Mouse (Mus musculus) monocyte, adult 5-6 weeks (primary cell): ENCODE results near the gene Carns1. TPM values are rescaled to one million over a fixed set of nuclear protein-coding genes. Genes with fewer than 3 reads are reported as not detected.

Experiments
- ATAC-seq: fragments of 153-309, 156-312 bp; replicated peaks from 2 replicates; pipeline ENCODE4 v1.8.0; 2017; ENCODE audit warnings: mild to moderate bottlenecking; ENCODE audit not compliant: low TSS enrichment, insufficient number of reproducible peaks, severe bottlenecking, poor library complexity, low FRiP score
- total RNA-seq: library from RNA; stranded (forward); fragments of 200-1000, 200-491, 200-594 nt; gene quantifications from 3 replicates; pipeline ENCODE4 v1.2.3, GENCODE M21; 2017

Carns1 gene
- 14.1 to 18.7 TPM (median 14.2 TPM) in 3 replicates for total RNA-seq

DNA sequence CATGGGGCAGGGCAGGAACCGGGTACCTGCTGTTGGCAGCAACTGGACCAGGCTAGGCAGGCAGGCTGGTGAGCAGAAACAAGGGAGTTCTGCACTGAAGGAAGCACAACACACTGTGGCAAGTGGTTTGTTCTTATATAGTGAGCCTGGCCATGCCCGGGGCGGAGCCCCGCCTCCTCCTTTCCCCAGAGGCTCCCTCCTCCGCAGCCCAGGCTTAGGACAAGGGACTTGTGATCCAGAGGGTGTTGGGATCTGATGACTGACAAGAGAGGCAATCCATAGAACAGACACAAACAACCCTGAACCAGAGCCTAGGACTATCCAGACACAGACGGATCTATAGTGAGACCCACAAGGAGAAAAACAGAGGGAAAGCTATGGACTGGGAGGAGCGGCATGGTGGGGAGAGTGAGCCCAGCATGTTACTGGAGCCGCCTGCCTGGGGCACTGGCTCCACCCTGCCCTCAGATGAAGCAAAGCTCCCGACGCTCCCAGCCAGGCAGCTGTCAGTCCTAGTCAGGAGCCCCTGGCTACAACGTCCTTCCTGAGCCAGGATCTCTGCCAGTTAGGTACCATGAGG is at the start of gene Carns1:
Gene Carns1 (minus strand): TSS at position 112 of the 580 bp plus-strand sequence.
- no peak for ATAC-seq

DNA sequence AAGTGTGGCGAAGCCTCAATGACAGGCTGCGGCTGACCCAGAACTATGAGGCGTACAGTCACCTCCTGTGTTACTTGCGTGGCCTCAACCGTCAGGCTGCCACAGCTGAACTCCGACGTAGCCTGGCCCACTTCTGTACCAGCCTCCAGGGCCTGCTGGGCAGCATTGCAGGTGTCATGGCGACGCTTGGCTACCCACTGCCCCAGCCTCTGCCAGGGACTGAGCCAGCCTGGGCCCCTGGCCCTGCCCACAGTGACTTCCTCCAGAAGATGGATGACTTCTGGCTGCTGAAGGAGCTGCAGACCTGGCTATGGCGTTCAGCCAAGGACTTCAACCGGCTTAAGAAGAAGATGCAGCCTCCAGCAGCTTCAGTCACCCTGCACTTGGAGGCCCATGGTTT is 46.9 kb upstream of the Carns1 start:
- ATAC-seq = peak; percentile 42

DNA sequence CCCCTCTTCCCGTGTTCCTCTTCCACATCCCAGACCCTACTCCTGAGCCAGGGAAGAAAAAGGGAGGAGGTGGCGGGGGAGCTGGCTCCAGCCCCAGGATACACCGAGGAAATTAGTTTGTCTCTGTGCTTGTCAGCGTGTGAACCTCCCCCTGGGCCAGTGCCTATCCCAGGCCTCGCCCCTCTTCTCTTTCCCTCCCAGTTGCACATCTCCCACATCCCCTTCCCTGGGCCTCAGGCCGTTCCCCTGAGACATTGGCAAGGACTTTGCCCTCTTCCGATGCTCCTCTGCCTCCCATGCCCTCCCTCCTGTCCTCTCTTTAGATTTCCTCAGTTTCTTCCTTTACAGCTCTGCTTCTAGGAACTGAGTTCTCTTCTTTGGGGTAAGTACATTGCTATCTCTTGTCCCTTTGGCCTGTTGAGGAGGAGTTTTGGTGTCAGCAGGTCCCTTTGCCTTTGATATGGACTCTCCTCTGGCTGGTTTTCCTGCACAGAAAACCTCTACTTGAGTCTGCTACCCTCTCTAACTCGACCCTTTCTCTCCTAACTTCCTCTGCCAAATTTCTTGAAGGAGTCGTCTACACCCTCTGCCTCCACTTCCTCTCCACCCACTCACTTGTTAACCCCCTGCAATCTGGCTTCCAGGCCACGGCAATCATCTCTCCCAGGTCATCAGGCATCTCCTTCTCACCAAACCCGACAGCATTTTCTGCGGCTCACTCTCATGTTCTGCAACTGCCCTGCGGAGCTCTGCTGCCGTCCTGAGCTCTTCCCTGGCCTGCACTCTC is 45.9 kb upstream of the Carns1 start:
- 0 out of 2 replicates have a peak, but pooled peaks have one; percentile 40 for ATAC-seq

- ATAC-seq = no peak
These were observed 45.1 kb upstream of the Carns1 start for GRCm38 (mm10) chr19:4220416-4220815.

DNA sequence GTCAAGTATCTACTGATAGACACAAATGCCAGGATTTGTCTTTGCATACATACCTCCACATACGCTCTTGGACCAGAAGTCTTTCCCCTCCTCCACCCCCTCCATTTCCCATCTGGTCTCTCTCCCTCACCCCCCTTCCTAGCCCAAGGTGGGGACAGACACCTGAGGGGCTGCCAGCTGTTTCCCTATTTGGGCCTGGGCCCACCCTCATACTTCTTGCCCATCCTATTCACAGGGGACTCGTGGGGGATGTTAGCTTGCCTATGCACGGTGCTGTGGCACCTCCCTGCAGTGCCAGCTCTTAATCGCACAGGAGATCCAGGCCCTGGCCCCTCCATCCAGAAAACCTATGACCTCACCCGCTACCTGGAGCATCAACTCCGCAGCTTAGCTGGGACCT is 44.7 kb upstream of the Carns1 start:
- ATAC-seq = no peak

DNA sequence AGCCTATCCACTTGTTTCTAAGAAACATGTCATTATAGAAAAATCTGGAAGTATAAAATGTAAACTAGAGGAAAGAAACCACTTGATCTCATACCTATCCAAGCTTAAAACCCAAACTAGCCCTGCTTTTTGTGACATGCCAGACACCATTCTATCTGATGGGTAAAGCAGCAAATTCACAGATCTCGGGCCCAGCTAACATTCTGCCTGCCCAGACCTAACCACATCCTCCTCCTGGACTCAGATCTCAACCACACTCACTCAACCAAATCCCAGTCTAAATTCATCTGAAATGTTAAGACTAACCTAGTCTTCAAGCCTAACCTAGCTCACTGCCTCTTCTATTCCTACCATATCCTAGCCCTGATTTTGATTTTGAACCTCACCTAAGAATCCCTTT is 43.5 kb upstream of the Carns1 start:
- ATAC-seq = no peak

DNA sequence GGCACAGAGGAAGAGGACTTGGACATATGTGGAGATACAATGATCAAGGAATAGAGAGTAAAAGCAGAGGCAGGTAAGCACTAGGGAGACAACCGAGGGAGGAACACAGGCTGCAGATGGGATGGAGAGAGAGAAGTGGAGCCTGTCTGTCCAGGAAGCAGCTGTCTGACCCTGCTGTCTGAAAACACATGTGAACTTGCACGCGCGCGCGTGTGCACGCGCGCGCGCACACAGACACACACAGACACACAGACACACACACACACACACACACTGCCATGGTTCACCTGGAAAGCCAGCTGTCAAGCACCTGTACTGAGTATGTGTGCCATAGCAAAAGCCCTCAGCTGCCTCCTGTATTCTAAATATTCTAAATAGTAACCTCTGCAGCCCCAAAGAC is 43.0 kb upstream of the Carns1 start:
- no peak for ATAC-seq

DNA sequence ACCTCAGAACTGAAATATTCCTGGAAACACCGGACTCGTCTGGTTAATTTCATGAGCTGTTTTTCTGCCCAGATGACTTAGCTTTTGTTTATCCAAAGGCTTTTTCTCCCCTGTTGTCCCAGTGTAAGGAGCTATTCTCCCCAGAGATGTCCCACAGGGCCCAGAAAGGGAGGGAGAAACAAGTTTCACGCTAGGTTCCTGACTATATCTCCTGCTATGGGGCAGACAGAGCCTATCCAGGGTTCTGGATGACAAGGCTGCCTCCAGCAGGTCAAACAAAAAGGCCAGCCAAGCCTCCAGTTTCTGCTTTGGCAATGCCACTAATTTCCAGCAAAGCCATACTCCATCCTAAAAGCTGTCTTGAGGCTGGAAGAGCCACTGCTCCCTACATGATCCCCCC is 42.6 kb upstream of the Carns1 start:
- no peak for ATAC-seq

- no peak for ATAC-seq
These were observed 41.9 kb upstream of the Carns1 start for GRCm38 (mm10) chr19:4217140-4217539.

DNA sequence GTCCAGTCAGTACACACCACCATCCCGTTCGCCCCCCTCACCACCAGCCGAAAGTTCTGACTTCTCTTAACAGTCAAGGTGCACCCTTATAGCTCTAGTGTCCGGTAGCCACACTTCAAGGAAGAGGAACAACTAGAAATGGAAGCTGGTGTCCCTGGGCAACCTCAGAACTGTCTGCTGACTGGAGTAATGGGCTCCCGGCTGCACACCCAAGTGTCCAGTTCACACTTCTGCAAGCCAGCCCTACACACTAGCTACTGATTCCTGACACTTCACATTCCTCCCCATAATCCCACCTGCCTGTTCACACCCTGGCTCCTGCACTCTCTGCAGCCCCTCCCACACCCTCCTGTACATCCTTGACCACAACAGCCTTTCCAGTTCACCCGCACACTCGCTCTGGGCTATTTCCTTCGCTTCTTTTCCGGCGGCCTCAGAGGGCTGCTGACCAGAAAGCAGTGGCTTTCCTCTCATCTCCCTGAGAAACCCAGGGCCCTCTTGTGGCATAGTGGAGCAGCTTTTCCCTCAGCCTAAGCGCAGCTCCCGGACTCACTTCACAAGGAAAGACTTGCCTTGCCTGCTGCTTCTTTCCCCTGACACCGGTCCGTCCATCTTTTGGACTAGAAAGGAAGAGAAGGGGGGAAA is 40.9 kb upstream of the Carns1 start:
- no peak for ATAC-seq

GRCm38 (mm10) chr19:4215451-4215840 is 40.2 kb upstream of the Carns1 start:
- ATAC-seq = no peak

- no peak for ATAC-seq
These were observed 39.6 kb upstream of the Carns1 start for GRCm38 (mm10) chr19:4214771-4215450.

GRCm38 (mm10) chr19:4214071-4214770 is 38.9 kb upstream of the Carns1 start, which contains the start of the genes Clcf1 and AC109138.7:
TSS of gene Clcf1 (plus strand) at chr19:4214238.
TSS of gene AC109138.7 (plus strand) at chr19:4214357.
- peak; percentile 34 for ATAC-seq

- no peak for ATAC-seq
These were observed 38.3 kb upstream of the Carns1 start for GRCm38 (mm10) chr19:4213524-4213974.

GRCm38 (mm10) chr19:4211891-4212588 is 36.8 kb upstream of the Carns1 start:
- ATAC-seq = no peak

DNA sequence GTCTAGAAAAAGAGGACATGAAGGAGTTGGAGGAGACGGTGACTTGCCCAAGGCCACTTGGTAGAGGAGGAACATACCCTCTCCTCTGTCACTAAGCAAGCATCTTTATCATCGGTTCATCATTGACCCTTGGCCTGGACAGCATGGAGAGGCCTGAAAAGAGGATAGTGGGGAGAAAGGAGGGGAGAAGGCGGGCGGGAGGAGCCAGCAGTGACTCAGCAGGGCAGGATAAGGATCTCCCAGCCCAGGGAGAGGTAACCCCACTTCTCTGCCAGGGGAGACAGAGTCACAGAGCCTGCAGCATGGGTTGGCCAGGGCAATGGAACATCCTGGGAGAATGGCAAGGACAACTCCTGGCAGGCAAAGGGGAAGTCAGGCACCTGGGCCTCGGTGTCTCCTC is 33.3 kb upstream of the Carns1 start:
- ATAC-seq = no peak

- ATAC-seq = peak; percentile 68
These were observed 31.7 kb upstream of the Carns1 start for GRCm38 (mm10) chr19:4206971-4207370.

DNA sequence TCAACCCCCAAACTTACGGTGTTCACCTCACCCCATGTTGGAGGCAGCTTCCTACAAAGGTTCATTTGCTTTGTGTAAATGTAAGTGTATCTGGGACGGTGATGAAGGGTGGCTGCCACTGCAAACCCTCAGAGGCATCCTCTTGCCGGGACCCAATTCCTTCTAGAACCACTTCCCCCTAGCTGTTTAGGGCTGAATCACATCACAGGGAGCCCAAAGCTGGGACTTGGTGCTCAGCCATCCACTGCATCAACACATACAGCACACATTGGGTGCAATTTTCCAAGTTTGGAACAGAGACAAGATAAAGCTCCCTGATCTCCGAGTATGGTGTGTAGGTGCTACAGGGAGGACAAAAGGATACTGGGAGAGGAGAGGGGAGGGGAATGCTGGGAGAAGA is 29.6 kb upstream of the Carns1 start:
- no peak for ATAC-seq
